Mouse (Mus musculus) stomach, postnatal 0 days (tissue): ENCODE measurements around the gene Rxrg. TPM values are rescaled to one million over a fixed set of nuclear protein-coding genes. Genes with fewer than 3 reads are reported as not detected.
A peak's percentile ranks its signal among the peaks of the same experiment; 100 is the strongest.

Experiments
- ATAC-seq: fragments of 200-750 bp; cut with Nextera tagmentation; 2 replicates; pipeline ENCODE4 v1.8.0; 2017; ENCODE audit not compliant: low FRiP score, low TSS enrichment
- DNase-seq: peaks from one replicate; pipeline ENCODE4 v3.0.0-alpha.2; 2016; ENCODE audit warnings: low spot score
- H3K27ac ChIP-seq: fragments of 300-500 bp; sonication (generic); replicated peaks from 2 replicates; pipeline ENCODE4 v1.5.1; 2014; ENCODE audit warnings: mild to moderate bottlenecking, control low read depth
- H3K27me3 ChIP-seq: fragments of 300-500 bp; sonication (generic); 2 replicates; pipeline ENCODE4 v1.6.1; 2014; ENCODE audit warnings: low read length; ENCODE audit not compliant: control insufficient read depth, insufficient read depth
- H3K36me3 ChIP-seq: fragments of 300-500 bp; sonication (generic); 2 replicates; pipeline ENCODE4 v1.6.1; 2014; ENCODE audit warnings: low read length, mixed read lengths; ENCODE audit not compliant: control insufficient read depth, insufficient read depth
- H3K4me1 ChIP-seq: fragments of 300-500 bp; sonication (generic); replicated peaks from 2 replicates; pipeline ENCODE4 v1.6.1; 2014; ENCODE audit warnings: antibody characterized with exemption; ENCODE audit not compliant: control insufficient read depth, insufficient read depth
- H3K4me2 ChIP-seq: fragments of 300-500 bp; sonication (generic); replicated peaks from 2 replicates; pipeline ENCODE4 v1.6.1; 2014; ENCODE audit warnings: low read depth, mild to moderate bottlenecking, control low read depth, moderate library complexity
- H3K4me3 ChIP-seq: fragments of 300-500 bp; sonication (generic); 2 replicates; pipeline ENCODE4 v1.5.1; 2014; ENCODE audit warnings: low read depth, low read length, control low read depth
- H3K9ac ChIP-seq: fragments of 300-500 bp; sonication (generic); 2 replicates; pipeline ENCODE4 v1.6.1; 2014; ENCODE audit warnings: mild to moderate bottlenecking, low read length, control low read depth, mixed read lengths
- H3K9me3 ChIP-seq: fragments of 300-500 bp; sonication (generic); 2 replicates; pipeline ENCODE4 v1.6.1; 2016; ENCODE audit warnings: low read length; ENCODE audit not compliant: control insufficient read depth
- CTCF ChIP-seq: IDR thresholded peaks from 2 replicates; pipeline ENCODE4 v1.5.1; 2016; ENCODE audit warnings: antibody characterized with exemption, low read depth, mild to moderate bottlenecking, moderate library complexity
- EP300 ChIP-seq: optimal IDR thresholded peaks from 2 replicates; pipeline ENCODE3; 2016; ENCODE audit warnings: antibody characterized with exemption
- WGBS: fragments of 180-500 bp; shearing (Covaris S2); extraction: QIAGEN DNeasy Blood & Tissue Kit; methylation state at CpG from one replicate; pipeline ENCODE4 v1.1.7; 2014; 5-methylcytosine and 5-hydroxymethylcytosine counted together
- polyA plus RNA-seq: library from polyadenylated mRNA; unstranded; fragments of >200 nt; fragmentation: Nextera tagmentation; extraction: Ambion mirVana; gene quantifications from 2 replicates; pipeline ENCODE4 v1.2.1, GENCODE M21; 2015

Rxrg gene
- polyA plus RNA-seq: 0.51 and 0.52 TPM in 2 replicates

DNA sequence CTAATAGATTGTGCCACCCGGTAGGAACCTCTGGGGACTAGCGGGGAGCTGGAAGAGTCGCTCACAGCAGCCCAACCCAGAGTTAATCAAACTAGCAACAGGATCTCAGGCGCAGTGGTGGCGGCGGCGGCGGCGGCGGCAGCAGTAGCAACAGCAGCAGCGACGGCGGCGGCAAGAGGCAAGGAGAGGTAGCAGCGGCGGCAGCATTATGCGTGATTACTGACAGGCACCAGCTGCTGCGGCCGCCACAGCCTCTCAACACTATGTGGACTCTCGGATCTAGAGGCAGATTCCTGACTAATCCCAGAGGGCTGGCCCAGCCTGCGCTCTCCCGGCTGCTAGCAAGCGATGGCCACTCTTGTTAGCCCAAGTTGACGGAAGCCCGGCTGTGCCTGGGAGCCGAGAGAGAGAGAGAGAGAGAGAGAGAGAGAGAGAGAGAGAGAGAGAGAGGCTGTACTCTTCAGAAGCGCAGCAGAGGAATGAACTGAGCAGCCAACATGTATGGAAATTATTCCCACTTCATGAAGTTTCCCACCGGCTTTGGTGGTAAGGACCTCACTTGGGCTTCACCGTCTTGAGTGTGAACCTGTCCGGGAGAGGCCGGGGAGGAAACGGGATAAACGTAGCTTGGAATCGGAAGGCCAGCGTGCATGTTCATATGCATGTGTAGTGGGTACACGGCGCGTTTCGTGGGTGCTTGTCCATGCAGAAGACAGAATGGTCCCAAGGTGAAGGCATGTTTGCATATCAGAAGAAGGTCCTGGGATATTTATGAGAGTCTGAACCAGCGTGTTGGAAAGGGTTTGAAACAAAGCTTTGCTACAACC lies at the start of gene Rxrg:
Gene Rxrg, plus strand, starts transcription at position 130 of the 827 bp plus-strand sequence.
- DNase-seq (peak; percentile 67), ATAC-seq (peak; percentile 71)
- Histone ChIP-seq H3K9me3 (no peaks in the 10 kb centered on the region), H3K9ac (0 out of 2 replicates have a peak within 1 kb of the TSS, but pooled peaks have one; percentile 31), H3K4me2 (peak within 1 kb of the TSS; percentile 60), H3K27me3 (no peaks in the 10 kb centered on the region), H3K4me3 (peak within 1 kb of the TSS; percentile 37), H3K27ac (no peak within 1 kb of the TSS), H3K36me3 (no peaks in the 10 kb centered on the region), H3K4me1 (no peaks in the 10 kb centered on the region)
- 1% methylated on average over 40 of the region's 40 CpGs for WGBS
- TF ChIP-seq CTCF (no peak), EP300 (no peak)

DNA sequence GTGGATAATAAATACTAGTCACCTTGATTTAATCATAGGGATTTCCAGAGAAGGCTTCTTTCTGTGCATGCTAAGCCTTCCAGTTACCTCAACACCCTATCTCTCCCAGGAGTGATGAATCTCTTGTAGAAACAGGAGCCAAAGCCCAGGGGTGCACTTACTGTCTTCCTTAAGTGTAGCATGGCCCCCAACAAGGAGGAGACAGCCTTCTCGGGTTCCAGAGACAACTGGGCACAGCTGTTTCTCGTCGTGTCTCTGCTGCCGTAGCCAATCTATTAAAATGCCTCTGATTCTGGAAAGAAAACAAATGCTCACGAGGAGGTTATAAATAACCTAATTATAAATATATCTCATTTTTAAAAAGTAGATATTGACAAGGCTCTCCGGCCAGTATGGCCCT lies 48.9 kb upstream of the Rxrg start:
- Histone ChIP-seq H3K4me1 (no peaks in the 10 kb centered on the region), H3K4me2 (no peak overlapping the region), H3K27me3 (no peaks in the 10 kb centered on the region), H3K9me3 (no peaks in the 10 kb centered on the region), H3K36me3 (no peaks in the 10 kb centered on the region), H3K4me3 (no peak overlapping the region), H3K9ac (no peak overlapping the region), H3K27ac (no peak overlapping the region)
- DNase-seq (no peak), ATAC-seq (no peak)
- 38% methylated on average over 6 of the region's 6 CpGs for WGBS
- no peak for TF ChIP-seq EP300
- no peak for TF ChIP-seq CTCF

DNA sequence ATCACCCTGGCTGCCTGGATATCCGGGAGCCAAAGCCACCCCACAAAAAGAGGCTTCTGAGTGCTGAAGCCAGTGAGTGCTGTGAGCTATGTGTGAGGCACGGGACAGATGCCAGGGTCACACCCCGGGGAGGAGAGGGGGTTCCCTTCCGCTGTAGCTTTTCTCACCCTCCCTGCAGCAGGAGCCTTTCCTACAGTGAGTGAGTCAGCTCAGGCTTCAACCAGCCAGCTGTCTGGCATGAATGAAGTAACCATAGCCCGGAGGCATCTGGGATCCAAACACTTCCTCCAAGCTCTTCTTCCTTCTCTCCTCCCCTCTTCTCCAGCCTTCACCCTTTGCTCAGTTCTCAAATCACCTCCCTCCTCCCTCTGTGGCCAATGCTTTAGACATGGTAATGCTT lies 46.6 kb upstream of the Rxrg start:
- no peaks in the 10 kb centered on the region for H3K4me1 ChIP-seq
- DNase-seq (peak; percentile 23), ATAC-seq (peak; percentile 40; the same call in 1 of the 2 replicates)
- 12% methylated on average over 5 of the region's 5 CpGs for WGBS
- no peak overlapping the region for H3K4me3 ChIP-seq
- no peaks in the 10 kb centered on the region for H3K27me3 ChIP-seq
- no peak overlapping the region for H3K27ac ChIP-seq
- no peaks in the 10 kb centered on the region for H3K9me3 ChIP-seq
- H3K36me3 ChIP-seq: no peaks in the 10 kb centered on the region
- H3K4me2 ChIP-seq: no peak overlapping the region; the same call in 1 of the 2 replicates
- no peak for TF ChIP-seq EP300
- TF ChIP-seq CTCF: no peak
- H3K9ac ChIP-seq: no peak overlapping the region

DNA sequence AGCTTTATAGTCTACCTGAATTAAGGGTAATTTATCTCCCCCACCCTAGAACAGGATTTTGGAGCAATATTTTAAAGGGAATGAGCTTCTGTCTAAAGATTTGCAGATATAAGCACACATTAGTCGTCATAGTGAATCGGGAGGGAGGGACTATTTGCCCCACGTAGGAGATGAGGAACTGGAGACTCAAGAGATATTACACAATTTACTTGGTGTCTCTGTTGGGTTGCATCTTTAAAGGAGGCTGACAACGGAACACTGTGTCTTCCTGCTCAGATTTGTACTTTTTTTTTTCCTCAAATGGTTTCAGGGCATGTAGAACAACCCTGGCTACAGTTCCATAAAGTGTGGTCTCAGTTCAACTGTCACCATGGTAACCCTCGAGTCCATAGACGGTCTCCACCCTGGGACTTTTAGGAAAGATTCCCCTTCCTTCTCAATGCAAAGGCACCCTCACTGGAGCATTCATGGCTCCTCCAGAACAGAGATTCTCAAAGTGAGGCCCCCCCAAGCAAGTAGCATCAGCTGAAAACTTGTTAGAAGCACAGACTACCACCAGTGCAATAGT lies 44.1 kb upstream of the Rxrg start:
- Histone ChIP-seq H3K4me1 (no peaks in the 10 kb centered on the region), H3K27ac (no peak overlapping the region), H3K36me3 (no peaks in the 10 kb centered on the region), H3K9me3 (no peaks in the 10 kb centered on the region), H3K9ac (no peak overlapping the region), H3K4me3 (no peak overlapping the region), H3K4me2 (no peak overlapping the region), H3K27me3 (no peaks in the 10 kb centered on the region)
- 56% methylated on average over 6 of the region's 6 CpGs for WGBS
- DNase-seq (no peak), ATAC-seq (no peak)
- TF ChIP-seq CTCF: no peak
- no peak for TF ChIP-seq EP300

DNA sequence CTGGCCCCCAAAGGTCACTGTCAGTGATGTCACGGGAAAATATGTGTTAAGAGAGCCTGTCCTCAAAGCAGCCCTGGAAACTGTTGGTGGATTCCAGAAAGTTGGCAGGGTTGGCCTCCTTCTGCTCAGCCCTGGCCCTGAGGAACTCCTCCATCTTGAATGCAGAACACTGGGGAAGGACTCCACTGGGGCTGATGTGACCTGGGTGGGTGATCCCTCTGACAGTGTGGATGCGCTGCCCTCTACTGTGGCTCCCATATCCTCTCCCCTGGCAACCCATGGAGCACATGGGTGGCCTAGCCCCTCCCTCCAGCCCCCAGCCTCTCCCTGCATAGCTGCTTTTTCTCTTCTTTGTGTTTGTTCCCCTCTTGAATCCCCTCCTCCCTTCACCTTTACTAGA lies 31.6 kb upstream of the Rxrg start:
- 77% methylated on average over 2 of the region's 2 CpGs for WGBS
- H3K9me3 ChIP-seq: no peaks in the 10 kb centered on the region
- DNase-seq: no peak
- H3K27ac ChIP-seq: no peak overlapping the region
- no peak overlapping the region for H3K4me2 ChIP-seq
- H3K27me3 ChIP-seq: no peaks in the 10 kb centered on the region
- H3K9ac ChIP-seq: no peak overlapping the region
- no peaks in the 10 kb centered on the region for H3K36me3 ChIP-seq
- no peak overlapping the region for H3K4me3 ChIP-seq
- H3K4me1 ChIP-seq: no peaks in the 10 kb centered on the region
- ATAC-seq: no peak
- TF ChIP-seq EP300: no peak
- no peak for TF ChIP-seq CTCF

DNA sequence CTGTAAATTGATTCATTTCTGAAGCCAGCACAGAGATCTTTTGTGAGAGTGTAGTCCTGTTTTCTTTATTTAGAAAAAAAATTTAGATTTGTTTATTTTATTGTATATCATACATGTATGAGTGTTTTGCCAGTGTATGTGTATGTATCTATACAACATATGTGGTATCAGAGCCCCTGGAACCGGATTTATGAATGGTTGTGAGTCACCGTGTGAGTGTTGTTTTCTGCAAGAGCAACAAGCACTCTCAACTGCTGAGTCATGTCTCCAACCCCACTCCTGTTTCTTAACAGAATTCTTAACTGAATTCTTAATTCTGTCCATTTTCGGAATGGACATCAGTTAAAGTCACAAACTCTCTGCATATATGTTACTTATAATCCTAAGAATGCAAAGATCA lies 19.1 kb upstream of the Rxrg start:
- ATAC-seq (no peak), DNase-seq (no peak)
- no peak overlapping the region for H3K4me3 ChIP-seq
- H3K27ac ChIP-seq: no peak overlapping the region
- no peaks in the 10 kb centered on the region for H3K9me3 ChIP-seq
- 74% methylated on average over 3 of the region's 3 CpGs for WGBS
- H3K4me1 ChIP-seq: no peaks in the 10 kb centered on the region
- H3K36me3 ChIP-seq: no peaks in the 10 kb centered on the region
- H3K9ac ChIP-seq: no peak overlapping the region
- no peaks in the 10 kb centered on the region for H3K27me3 ChIP-seq
- H3K4me2 ChIP-seq: no peak overlapping the region
- TF ChIP-seq CTCF (no peak), EP300 (no peak)
